Mouse (Mus musculus) gastrocnemius, adult 18-20 months (tissue): ENCODE results near the gene Hist1h4f. TPM values are rescaled to one million over a fixed set of nuclear protein-coding genes. Genes with fewer than 3 reads are reported as not detected.
"Not testable (repeated sequence)": the region's sequence is repeated elsewhere in the genome, so short reads cannot be mapped to it uniquely, and the experiment has no call there.

Experiments
- DNase-seq: peaks from one replicate; pipeline ENCODE4 v3.0.0; 2021; ENCODE audit warnings: low spot score
- total RNA-seq, 2 experiments: library from RNA; stranded (reverse); gene quantifications; 2 replicates each; pipeline ENCODE4 v1.2.3; 2021

Gene Hist1h4f
- total RNA-seq, 2 experiments from 2014 or later, result 8.3 to 12.3 TPM

GRCm38 (mm10) chr13:23534368-23535131 is 16.9 kb downstream of the Hist1h4f start:
- no peak for DNase-seq

- not testable (repeated sequence) for DNase-seq
These were observed 17.7 kb downstream of the Hist1h4f start, which contains the start of gene Hist1h2af for GRCm38 (mm10) chr13:23533560-23534367. Hist1h2af (plus strand) TSS chr13:23533906.

- no peak for DNase-seq
These were observed 19.0 kb downstream of the Hist1h4f start for GRCm38 (mm10) chr13:23532262-23533075.

- peak; percentile 97 for DNase-seq
These were observed 20.3 kb downstream of the Hist1h4f start, which contains the start of gene Hist1h4h for GRCm38 (mm10) chr13:23530901-23531875. Hist1h4h (plus strand) TSS chr13:23531050.

GRCm38 (mm10) chr13:23530181-23530900 is 21.1 kb downstream of the Hist1h4f start:
- peak; percentile 78 for DNase-seq

- no peak for DNase-seq
These were observed 21.8 kb downstream of the Hist1h4f start for GRCm38 (mm10) chr13:23529480-23530165.

- DNase-seq, result no peak
These were observed 22.4 kb downstream of the Hist1h4f start for GRCm38 (mm10) chr13:23529005-23529404.

GRCm38 (mm10) chr13:23526312-23526711 is 25.1 kb downstream of the Hist1h4f start:
- peak; percentile 91 for DNase-seq

- no peak for DNase-seq
These were observed 25.5 kb downstream of the Hist1h4f start for GRCm38 (mm10) chr13:23525901-23526300.

- peak; percentile 62 for DNase-seq
These were observed 26.8 kb downstream of the Hist1h4f start for GRCm38 (mm10) chr13:23524654-23525053.

- no peak for DNase-seq
These were observed 27.5 kb downstream of the Hist1h4f start for GRCm38 (mm10) chr13:23523976-23524375.

GRCm38 (mm10) chr13:23521703-23522102 is 29.7 kb downstream of the Hist1h4f start:
- DNase-seq, result peak; percentile 74

- peak; percentile 84 for DNase-seq
These were observed 32.0 kb downstream of the Hist1h4f start for GRCm38 (mm10) chr13:23519416-23519815.

- DNase-seq, result peak; percentile 83
These were observed 32.6 kb downstream of the Hist1h4f start for GRCm38 (mm10) chr13:23518885-23519284.

GRCm38 (mm10) chr13:23518295-23518603 is 33.2 kb downstream of the Hist1h4f start:
- DNase-seq, result no peak

GRCm38 (mm10) chr13:23517603-23518294 is 33.7 kb downstream of the Hist1h4f start:
- DNase-seq, result peak; percentile 90

GRCm38 (mm10) chr13:23516822-23517602 is 34.4 kb downstream of the Hist1h4f start:
- DNase-seq, result peak; percentile 68
